Mouse (Mus musculus): Measurements from ENCODE around the gene Reps1.
"Not testable (repeated sequence)": the region's sequence is repeated elsewhere in the genome, so short reads cannot be mapped to it uniquely, and the experiment has no call there.

DNA sequence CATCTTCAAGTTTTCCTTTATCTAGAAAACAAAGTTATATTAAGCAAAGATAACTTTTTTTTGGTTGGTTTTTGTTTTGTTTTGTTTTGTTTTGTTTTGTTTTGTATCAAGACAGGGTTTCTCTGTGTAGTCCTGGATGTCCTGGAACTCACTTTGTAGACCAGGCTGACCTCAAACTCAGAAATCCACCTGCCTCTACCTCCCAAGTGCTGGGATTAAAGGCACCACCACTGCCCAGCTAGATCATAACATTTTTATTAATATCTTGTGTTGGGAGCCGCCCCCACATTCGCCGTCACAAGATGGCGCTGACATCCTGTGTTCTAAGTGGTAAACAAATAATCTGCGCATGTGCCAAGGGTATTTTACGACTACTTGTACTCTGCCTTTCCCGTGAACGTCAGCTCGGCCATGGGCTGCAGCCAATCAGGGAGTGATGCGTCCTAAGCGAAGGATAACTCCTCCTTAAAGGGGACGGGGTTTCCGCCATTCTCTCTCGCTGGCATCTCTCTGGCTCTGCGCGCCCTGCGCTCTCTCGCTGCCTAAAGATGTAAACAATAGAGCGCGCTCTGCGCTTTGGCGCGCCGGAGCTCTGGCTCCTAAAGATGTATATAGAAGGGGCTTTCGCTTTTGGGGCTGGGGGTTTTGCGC, 83.3 kb downstream of the Reps1 start:
- TF ChIP-seq POLR2A (IDR thresholded peaks at IDR 0.05; ENCODE audit: insufficient read depth, low read length); CTCF (IDR thresholded peaks at IDR 0.05; ENCODE audit: low read depth, low read length): not testable (repeated sequence)

All from ES-Bruce4 (cell line).